Mouse (Mus musculus): ENCODE measurements around the gene Gm26620. TPM values are rescaled to one million over a fixed set of nuclear protein-coding genes. Genes with fewer than 3 reads are reported as not detected.
A peak's percentile ranks its signal among the peaks of the same experiment; 100 is the strongest.

Gene Gm26620
- 0.48 and 0.56 TPM in 2 replicates for polyA plus RNA-seq (2014; fragmentation: Nextera tagmentation; extraction: Ambion mirVana)

DNA sequence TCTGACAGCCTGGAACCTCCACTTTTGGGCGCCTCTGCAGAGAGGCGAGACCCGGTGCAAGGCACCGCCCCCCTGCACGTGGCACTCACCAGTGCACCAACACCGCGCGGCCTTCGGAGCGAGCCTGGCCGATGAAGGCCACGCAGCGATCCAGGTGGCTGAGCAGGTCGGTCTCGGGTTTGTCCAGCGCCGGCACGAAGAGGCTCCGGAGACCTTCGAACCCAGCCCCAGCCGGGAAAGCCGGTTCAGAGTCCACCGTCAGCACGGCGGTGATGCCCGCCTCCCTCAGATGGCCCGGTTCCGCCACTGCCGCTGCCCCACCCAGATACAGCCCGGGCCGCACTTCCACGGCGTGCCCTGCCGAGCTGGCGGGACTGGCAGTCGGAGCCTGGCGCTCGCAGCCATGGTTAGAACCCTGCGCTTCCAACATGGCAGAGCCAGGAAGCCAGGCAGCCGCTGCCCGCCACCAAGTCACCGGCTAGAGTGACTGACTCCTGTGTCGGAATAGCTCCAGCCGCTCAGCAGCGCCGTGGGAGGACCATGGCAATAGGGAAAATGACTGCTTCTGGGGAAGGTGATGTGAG is at the start of gene Gm26620, which contains the start of gene Dusp12:
TSS of gene Gm26620 (plus strand) at position 88 of the 584 bp plus-strand sequence.
TSS of gene Dusp12 (minus strand) at position 563 of the 584 bp plus-strand sequence.
- peak; percentile 90 for DNase-seq (ENCODE audit: low spot score)
- H3K4me1 ChIP-seq (replicated peaks; ENCODE audit: control insufficient read depth, insufficient read depth, low read length) = peaks cover 8% of the 10 kb centered on the region; the same call in 1 of the 2 replicates
- H3K9me3 ChIP-seq (ENCODE audit: control insufficient read depth, low read length) = no peaks in the 10 kb centered on the region
- H3K36me3 ChIP-seq (replicated peaks; ENCODE audit: control insufficient read depth, insufficient read depth) = peaks cover 7% of the 10 kb centered on the region; the same call in 1 of the 2 replicates
- peak within 1 kb of the TSS; percentile 97 for H3K4me3 ChIP-seq (replicated peaks; ENCODE audit: low read length)
- no peaks in the 10 kb centered on the region for H3K27me3 ChIP-seq (ENCODE audit: control insufficient read depth, insufficient read depth, low read length)
- under 1% methylated on average over 46 of the region's 46 CpGs for WGBS
- H3K4me2 ChIP-seq (replicated peaks) = peak within 1 kb of the TSS; percentile 75
- H3K9ac ChIP-seq = peak within 1 kb of the TSS; percentile 96
- H3K27ac ChIP-seq = peak within 1 kb of the TSS; percentile 81
- ATAC-seq (ENCODE audit: low FRiP score) = peak; percentile 93

DNA sequence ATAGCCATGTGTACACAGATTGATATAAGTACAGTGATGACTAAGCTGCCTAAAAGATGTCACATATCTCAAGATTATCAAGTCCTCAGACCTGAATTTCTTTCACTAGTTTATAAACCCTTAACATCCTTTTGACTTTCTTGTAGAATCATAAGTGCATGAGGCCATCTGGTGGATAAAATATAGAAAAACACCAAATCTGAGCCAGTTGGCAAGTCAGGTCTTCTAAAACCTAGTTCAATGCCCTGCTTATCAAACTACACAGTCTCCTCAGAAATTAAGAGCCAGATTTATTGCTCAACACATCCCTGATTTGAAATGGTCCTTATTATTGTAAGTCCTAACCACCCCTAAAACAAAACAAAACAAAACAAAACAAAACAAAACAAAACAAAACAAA is 45.2 kb upstream of the Gm26620 start:
- Histone ChIP-seq H3K27ac (no peak overlapping the region), H3K9me3 (ENCODE audit: control insufficient read depth, low read length) (no peaks in the 10 kb centered on the region), H3K4me2 (replicated peaks) (no peak overlapping the region), H3K4me3 (replicated peaks; ENCODE audit: low read length) (no peak overlapping the region), H3K9ac (no peak overlapping the region), H3K36me3 (replicated peaks; ENCODE audit: control insufficient read depth, insufficient read depth) (peaks cover 8% of the 10 kb centered on the region; the same call in 1 of the 2 replicates), H3K27me3 (ENCODE audit: control insufficient read depth, insufficient read depth, low read length) (no peaks in the 10 kb centered on the region), H3K4me1 (replicated peaks; ENCODE audit: control insufficient read depth, insufficient read depth, low read length) (no peaks in the 10 kb centered on the region)
- peak; percentile 79 for DNase-seq (ENCODE audit: low spot score)
- ATAC-seq (ENCODE audit: low FRiP score) = no peak

DNA sequence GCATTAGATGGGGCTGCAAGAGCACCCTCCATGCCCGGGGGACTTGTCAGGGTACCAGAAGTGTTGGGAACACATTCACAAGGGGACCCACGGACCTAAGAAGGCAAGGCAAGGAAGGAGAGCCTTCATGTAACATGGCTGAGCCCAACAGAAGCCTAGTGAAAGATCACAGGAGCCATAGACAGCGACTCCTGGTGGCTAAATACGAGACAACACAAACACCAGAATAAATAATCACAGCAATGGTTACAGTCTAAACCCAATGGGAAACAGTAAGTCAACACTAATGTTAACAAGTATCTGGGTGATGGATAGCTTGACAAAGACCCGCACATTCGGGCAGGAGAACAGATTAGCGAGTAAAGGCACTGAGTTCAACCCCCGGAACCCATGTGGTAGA is 40.5 kb upstream of the Gm26620 start:
- Histone ChIP-seq H3K4me1 (replicated peaks; ENCODE audit: control insufficient read depth, insufficient read depth, low read length) (no peaks in the 10 kb centered on the region), H3K27me3 (ENCODE audit: control insufficient read depth, insufficient read depth, low read length) (no peaks in the 10 kb centered on the region), H3K4me3 (replicated peaks; ENCODE audit: low read length) (no peak overlapping the region), H3K9ac (no peak overlapping the region), H3K9me3 (ENCODE audit: control insufficient read depth, low read length) (no peaks in the 10 kb centered on the region), H3K27ac (no peak overlapping the region), H3K4me2 (replicated peaks) (no peak overlapping the region), H3K36me3 (replicated peaks; ENCODE audit: control insufficient read depth, insufficient read depth) (peaks cover 9% of the 10 kb centered on the region; the same call in 1 of the 2 replicates)
- WGBS = 55% methylated on average over 8 of the region's 8 CpGs
- ATAC-seq (ENCODE audit: low FRiP score) (no peak), DNase-seq (ENCODE audit: low spot score) (peak; percentile 65)

DNA sequence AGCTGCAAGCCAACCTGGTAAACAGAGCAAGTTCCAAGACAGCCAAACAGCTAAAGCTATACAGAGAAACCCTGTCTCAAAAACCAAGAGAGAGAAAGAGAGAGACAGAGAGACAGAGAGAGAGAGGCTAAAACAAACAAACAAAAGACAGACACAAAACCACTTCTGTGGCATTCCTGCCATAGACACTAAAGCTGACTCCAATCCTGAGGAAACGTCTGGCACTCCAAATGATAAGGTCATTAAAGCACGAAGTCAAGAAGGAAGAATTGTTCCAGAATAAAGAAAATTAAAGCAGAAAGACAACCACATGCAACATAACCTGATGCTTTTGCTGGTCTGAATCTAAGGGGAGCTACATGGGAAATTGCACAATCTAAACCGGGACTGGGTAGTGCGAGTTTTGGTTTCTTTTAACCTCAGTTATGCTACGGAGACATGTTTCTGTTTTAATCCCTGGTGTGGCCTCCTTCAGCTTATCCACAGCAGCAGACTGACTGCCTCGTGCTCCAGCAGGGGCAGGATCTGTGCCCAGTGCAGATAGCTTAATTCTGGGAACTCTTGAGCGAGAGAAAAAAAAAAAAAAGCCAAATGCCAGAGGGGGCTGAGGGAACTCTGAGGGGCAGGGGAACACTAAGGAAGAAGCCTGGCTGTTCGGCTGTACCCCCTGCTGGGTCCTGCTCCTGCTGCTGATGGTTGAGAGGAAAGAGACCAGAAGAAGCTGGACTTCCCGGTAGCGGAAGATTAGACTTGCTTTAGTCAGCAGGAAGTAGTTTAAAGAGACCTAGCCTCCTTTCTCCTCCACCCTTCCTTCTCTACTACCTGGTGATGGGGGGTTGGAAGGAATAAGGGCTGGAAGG is 39.2 kb upstream of the Gm26620 start:
- H3K27ac ChIP-seq = no peak overlapping the region
- DNase-seq (ENCODE audit: low spot score) (no peak), ATAC-seq (ENCODE audit: low FRiP score) (no peak)
- H3K4me1 ChIP-seq (replicated peaks; ENCODE audit: control insufficient read depth, insufficient read depth, low read length) = no peaks in the 10 kb centered on the region
- H3K9me3 ChIP-seq (ENCODE audit: control insufficient read depth, low read length) = no peaks in the 10 kb centered on the region
- H3K36me3 ChIP-seq (replicated peaks; ENCODE audit: control insufficient read depth, insufficient read depth) = 0 out of 2 replicates have a peak, but pooled peaks cover 6% of the 10 kb centered on the region
- H3K4me3 ChIP-seq (replicated peaks; ENCODE audit: low read length) = no peak overlapping the region
- H3K9ac ChIP-seq = no peak overlapping the region
- H3K4me2 ChIP-seq (replicated peaks) = no peak overlapping the region
- no peaks in the 10 kb centered on the region for H3K27me3 ChIP-seq (ENCODE audit: control insufficient read depth, insufficient read depth, low read length)
- 55% methylated on average over 10 of the region's 10 CpGs for WGBS

DNA sequence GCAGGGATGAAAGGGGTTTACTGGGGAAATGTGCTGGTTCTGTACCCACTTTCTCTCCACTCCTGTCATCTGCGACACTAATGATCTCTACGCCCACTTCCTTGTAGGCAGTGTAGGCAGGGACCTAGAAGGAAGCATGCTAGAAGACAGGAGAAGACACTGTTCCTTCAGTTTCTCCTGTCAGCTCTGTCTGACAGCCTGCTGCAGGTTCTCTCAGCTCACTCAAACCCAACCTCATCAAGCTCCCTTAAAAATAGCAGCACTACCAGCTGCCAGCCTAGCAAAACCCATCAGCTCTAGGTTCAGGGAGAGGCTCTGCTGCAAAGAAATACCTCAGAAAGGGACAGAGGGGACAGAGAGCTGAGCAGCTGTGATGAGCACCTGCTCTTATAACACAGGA is 34.9 kb upstream of the Gm26620 start:
- Histone ChIP-seq H3K9ac (no peak overlapping the region), H3K9me3 (ENCODE audit: control insufficient read depth, low read length) (no peaks in the 10 kb centered on the region), H3K27ac (no peak overlapping the region), H3K4me1 (replicated peaks; ENCODE audit: control insufficient read depth, insufficient read depth, low read length) (no peaks in the 10 kb centered on the region), H3K36me3 (replicated peaks; ENCODE audit: control insufficient read depth, insufficient read depth) (peaks cover 16% of the 10 kb centered on the region; the same call in 1 of the 2 replicates), H3K4me3 (replicated peaks; ENCODE audit: low read length) (no peak overlapping the region), H3K27me3 (ENCODE audit: control insufficient read depth, insufficient read depth, low read length) (no peaks in the 10 kb centered on the region), H3K4me2 (replicated peaks) (no peak overlapping the region)
- ATAC-seq (ENCODE audit: low FRiP score) (no peak), DNase-seq (ENCODE audit: low spot score) (no peak)
- 100% methylated on average over 2 of the region's 2 CpGs for whole genome bisulfite sequencing

DNA sequence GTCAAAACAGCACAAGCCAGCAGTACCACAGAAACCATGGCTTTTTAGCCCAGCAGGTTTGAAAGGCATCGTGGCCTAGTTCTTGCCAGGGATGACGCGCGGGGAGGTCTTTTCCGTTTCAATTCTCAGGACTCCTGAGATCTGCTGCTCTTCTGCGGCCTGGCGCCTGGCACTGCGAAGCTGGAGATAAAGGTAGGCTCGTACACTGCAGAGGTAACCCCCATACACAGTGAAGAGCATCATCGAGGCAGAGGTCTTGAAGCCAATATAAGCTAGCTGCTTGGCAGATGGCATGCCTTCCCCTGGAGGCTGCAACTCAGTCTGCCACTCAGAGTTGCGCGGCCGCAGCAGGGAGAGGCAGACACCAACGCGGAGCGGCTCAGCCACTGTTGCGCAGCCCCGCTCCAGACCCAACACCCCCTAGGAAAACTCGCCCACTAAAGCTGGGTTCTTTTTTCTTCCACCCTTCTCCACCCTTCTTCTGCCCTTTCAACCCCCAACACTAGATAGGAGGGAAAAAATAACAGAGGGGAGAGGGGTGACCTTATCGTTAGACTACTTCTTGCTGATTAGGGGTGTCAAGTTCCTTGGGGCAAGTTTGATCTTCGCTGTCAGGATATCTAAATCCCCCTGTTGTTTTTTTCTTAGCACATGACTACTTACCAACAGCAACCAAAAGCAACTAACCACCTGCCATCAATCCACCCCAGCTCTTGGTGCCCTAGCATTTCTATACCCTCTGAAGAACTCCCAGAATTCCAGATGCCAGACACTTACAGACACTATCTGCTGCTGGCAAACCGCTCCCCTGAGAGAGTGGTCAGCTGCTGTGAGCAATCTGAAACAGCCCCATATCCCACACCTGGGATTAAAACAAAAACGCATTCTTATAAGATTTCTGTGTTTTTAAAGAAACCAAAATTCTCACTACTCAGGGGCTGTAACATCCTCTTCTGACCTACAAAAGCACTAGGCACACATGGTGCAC is 33.9 kb upstream of the Gm26620 start:
- DNase-seq (ENCODE audit: low spot score) = no peak
- Histone ChIP-seq H3K9ac (no peak overlapping the region), H3K4me2 (replicated peaks) (no peak overlapping the region), H3K27me3 (ENCODE audit: control insufficient read depth, insufficient read depth, low read length) (no peaks in the 10 kb centered on the region), H3K4me1 (replicated peaks; ENCODE audit: control insufficient read depth, insufficient read depth, low read length) (no peaks in the 10 kb centered on the region), H3K36me3 (replicated peaks; ENCODE audit: control insufficient read depth, insufficient read depth) (peaks cover 16% of the 10 kb centered on the region; the same call in 1 of the 2 replicates), H3K27ac (no peak overlapping the region), H3K4me3 (replicated peaks; ENCODE audit: low read length) (no peak overlapping the region), H3K9me3 (ENCODE audit: control insufficient read depth, low read length) (no peaks in the 10 kb centered on the region)
- no peak for ATAC-seq (ENCODE audit: low FRiP score)
- WGBS = 94% methylated on average over 23 of the region's 23 CpGs

DNA sequence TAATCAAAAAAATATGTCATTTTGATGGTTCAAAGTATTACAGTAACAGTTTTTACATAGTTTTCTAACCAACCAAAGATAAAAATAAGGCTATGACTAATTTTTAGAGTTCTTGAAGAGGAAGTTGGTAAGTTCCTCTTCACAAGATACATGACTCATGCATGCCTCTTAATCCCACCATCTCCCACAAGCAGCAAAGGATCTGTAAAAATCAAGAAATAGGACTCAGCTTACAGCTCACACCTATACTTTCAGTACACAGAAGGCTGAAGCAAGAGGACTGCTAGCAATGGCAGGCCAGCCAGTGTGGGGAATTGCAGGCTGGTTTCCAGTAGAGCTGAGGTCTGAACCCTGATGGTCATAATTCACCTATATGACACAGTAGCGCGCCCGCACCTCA is 31.3 kb upstream of the Gm26620 start:
- Histone ChIP-seq H3K4me3 (replicated peaks; ENCODE audit: low read length) (no peak overlapping the region), H3K9ac (no peak overlapping the region), H3K27me3 (ENCODE audit: control insufficient read depth, insufficient read depth, low read length) (no peaks in the 10 kb centered on the region), H3K36me3 (replicated peaks; ENCODE audit: control insufficient read depth, insufficient read depth) (peaks cover 11% of the 10 kb centered on the region; the same call in 1 of the 2 replicates), H3K4me2 (replicated peaks) (no peak overlapping the region), H3K27ac (no peak overlapping the region), H3K9me3 (ENCODE audit: control insufficient read depth, low read length) (no peaks in the 10 kb centered on the region), H3K4me1 (replicated peaks; ENCODE audit: control insufficient read depth, insufficient read depth, low read length) (no peaks in the 10 kb centered on the region)
- DNase-seq (ENCODE audit: low spot score) (no peak), ATAC-seq (ENCODE audit: low FRiP score) (no peak)
- WGBS = 96% methylated on average over 3 of the region's 3 CpGs

DNA sequence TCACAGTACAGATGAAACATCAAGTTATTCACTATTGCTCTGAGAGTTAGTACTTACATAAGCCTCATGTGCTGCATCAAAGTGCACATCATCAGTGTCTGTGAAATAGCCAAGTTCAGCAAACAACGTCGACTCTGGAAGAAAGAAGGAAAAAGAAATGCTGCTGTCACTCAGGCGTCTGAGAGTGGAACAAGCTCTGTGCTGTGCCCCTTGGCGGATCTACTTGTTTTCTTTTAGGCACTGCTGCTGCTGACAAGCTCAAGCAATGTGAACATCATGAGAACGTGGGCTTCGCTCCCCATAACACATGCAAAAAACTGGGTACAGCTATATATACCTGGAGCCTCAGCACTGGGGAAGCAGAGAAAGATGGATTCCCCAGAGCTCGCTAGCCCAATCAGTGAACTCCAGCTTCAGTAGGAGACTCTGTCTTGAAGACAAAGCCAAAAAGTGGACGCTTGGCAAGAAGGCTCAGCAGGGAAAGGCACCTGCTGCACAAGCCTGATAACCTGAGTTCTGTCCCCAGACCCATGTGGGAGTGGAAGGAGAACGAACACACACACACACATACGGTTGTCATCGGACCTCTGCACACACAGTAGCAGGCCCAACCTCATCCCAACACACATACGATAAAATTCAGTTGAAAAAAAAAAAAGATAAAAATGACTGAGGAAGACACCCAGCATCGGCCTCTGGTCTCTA is 29.7 kb upstream of the Gm26620 start:
- peaks cover 11% of the 10 kb centered on the region; the same call in 1 of the 2 replicates for H3K36me3 ChIP-seq (replicated peaks; ENCODE audit: control insufficient read depth, insufficient read depth)
- H3K4me2 ChIP-seq (replicated peaks) = no peak overlapping the region
- H3K27me3 ChIP-seq (ENCODE audit: control insufficient read depth, insufficient read depth, low read length) = no peaks in the 10 kb centered on the region
- no peak overlapping the region for H3K27ac ChIP-seq
- H3K9ac ChIP-seq = no peak overlapping the region
- DNase-seq (ENCODE audit: low spot score) (no peak), ATAC-seq (ENCODE audit: low FRiP score) (no peak)
- H3K4me1 ChIP-seq (replicated peaks; ENCODE audit: control insufficient read depth, insufficient read depth, low read length) = no peaks in the 10 kb centered on the region
- no peak overlapping the region for H3K4me3 ChIP-seq (replicated peaks; ENCODE audit: low read length)
- H3K9me3 ChIP-seq (ENCODE audit: control insufficient read depth, low read length) = no peaks in the 10 kb centered on the region
- WGBS = 90% methylated on average over 13 of the region's 13 CpGs
